Comparison of ENCODE assay signal across 8 mouse cellular contexts in the genomic region with DNA sequence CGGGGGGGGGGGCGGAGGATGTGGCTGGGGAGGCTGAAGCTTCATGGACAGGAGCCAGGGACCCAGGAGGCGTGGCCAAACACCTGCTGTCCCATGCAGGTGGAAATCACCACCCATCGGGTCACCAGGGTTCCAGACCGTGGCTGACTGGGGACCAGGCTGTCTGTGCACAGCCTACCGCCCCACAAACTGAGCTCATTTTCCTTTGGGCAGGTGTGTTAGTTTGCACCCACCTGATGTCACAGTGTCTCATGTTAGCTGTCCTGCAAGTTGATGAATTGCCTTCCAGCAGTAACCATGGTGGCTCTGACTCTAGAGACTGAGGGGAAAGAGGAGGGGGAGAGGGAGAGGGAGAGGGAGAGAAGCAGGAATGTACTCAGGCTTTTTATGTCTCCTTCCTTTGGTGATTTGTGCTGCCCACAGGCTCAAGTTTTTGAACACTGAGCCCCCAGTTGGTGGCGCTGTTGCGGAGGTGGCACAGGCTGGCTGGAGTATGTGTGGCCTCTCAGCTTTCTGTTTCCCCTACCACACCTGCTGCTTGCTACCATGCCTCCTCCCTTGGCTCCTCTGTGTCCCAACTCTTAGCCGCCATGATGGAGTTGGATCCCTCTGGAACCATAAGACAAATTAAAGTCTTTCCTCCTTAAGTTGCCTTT.
A peak's percentile ranks its signal among the peaks of the same experiment; 100 is the strongest.
DNase-seq lines count a peak whose midpoint lies in the region; ATAC-seq and TF ChIP-seq lines count a peak whose summit lies in the region.

No protein-coding gene starts in this region.

- H3K36me3 ChIP-seq in liver, embryonic 12.5 days = no peaks in the 10 kb centered on the region
- H3K36me3 ChIP-seq in lung, embryonic 14.5 days (ENCODE audit: insufficient read depth) = no peaks in the 10 kb centered on the region

- TF ChIP-seq CTCF in lung, embryonic 14.5 days (IDR thresholded peaks at IDR 0.05; ENCODE audit: low read depth) = peak; percentile 57

- H3K4me3 ChIP-seq in liver, embryonic 12.5 days = no peak overlapping the region
- H3K4me3 ChIP-seq in lung, embryonic 14.5 days (ENCODE audit: low read depth, low read length) = 0 out of 2 replicates have a peak overlapping the region, but pooled peaks have one; percentile 6

- peaks cover 12% of the 10 kb centered on the region; the same call in 1 of the 2 replicates for H3K4me1 ChIP-seq in liver, embryonic 12.5 days
- no peaks in the 10 kb centered on the region for H3K4me1 ChIP-seq in lung, embryonic 14.5 days (ENCODE audit: insufficient read depth)

- H3K9me3 ChIP-seq in liver, embryonic 12.5 days (replicated peaks) = no peaks in the 10 kb centered on the region
- no peaks in the 10 kb centered on the region for H3K9me3 ChIP-seq in lung, embryonic 14.5 days (ENCODE audit: low read depth, low read length)

- 37% methylated on average over 6 of the region's 9 CpGs for WGBS in liver, embryonic 12.5 days (ENCODE audit: insufficient replicate concordance)
- WGBS in lung, embryonic 14.5 days = 39% methylated on average over 7 of the region's 9 CpGs

- ATAC-seq in liver, embryonic 12.5 days = no peak
- ATAC-seq in lung, embryonic 14.5 days (ENCODE audit: insufficient read depth) = peak; percentile 47; the same call in 1 of the 2 replicates

- H3K27me3 ChIP-seq in liver, embryonic 12.5 days (replicated peaks) = no peaks in the 10 kb centered on the region; the same call in 1 of the 2 replicates
- H3K27me3 ChIP-seq in lung, embryonic 14.5 days (ENCODE audit: insufficient read depth, low read length) = no peaks in the 10 kb centered on the region

- H3K4me2 ChIP-seq in liver, embryonic 12.5 days = no peak overlapping the region
- H3K4me2 ChIP-seq in lung, embryonic 14.5 days = peak overlapping the region; percentile 31; the same call in 1 of the 2 replicates

- no peak overlapping the region for H3K9ac ChIP-seq in liver, embryonic 12.5 days
- no peak overlapping the region for H3K9ac ChIP-seq in lung, embryonic 14.5 days

- no peak overlapping the region for H3K27ac ChIP-seq in liver, embryonic 12.5 days
- peak overlapping the region; percentile 63 for H3K27ac ChIP-seq in lung, embryonic 14.5 days (ENCODE audit: low read depth)

- DNase-seq in cerebellum, adult 18-20 months = peak; percentile 6 to 8
- DNase-seq in cerebellum, adult 11 months = no peak
- DNase-seq in liver = peak; percentile 60
- peak; percentile 44 for DNase-seq in c-Kit-positive CD71-positive TER-119-negative erythroid progenitor cells, embryonic 14.5 days (ENCODE audit: low read depth)
- peak; percentile 52 for DNase-seq in lung, embryonic 14.5 days
- peak; percentile 40 for DNase-seq in testis, postnatal 14 days (ENCODE audit: low spot score)
- no peak for DNase-seq in right cerebral cortex, postnatal 10 days (ENCODE audit: low spot score in 2 of 2)

Comparison
In these comparisons a context has a peak if more than half of its experiments do, and no peak if none do; other contexts are left out.
1. DNase-seq: peak in cerebellum, adult 18-20 months (2 of 2), liver (single experiment), c-Kit-positive CD71-positive TER-119-negative erythroid progenitor cells, embryonic 14.5 days (single experiment), lung, embryonic 14.5 days (single experiment) and testis, postnatal 14 days (single experiment); none in cerebellum, adult 11 months (single experiment) and right cerebral cortex, postnatal 10 days (0 of 2).